Mouse (Mus musculus): ENCODE measurements around the gene Tuba3b. TPM values are rescaled to one million over a fixed set of nuclear protein-coding genes. Genes with fewer than 3 reads are reported as not detected.

Tuba3b gene
- polyA plus RNA-seq, 1 experiment from 2014 or later: not detected

DNA sequence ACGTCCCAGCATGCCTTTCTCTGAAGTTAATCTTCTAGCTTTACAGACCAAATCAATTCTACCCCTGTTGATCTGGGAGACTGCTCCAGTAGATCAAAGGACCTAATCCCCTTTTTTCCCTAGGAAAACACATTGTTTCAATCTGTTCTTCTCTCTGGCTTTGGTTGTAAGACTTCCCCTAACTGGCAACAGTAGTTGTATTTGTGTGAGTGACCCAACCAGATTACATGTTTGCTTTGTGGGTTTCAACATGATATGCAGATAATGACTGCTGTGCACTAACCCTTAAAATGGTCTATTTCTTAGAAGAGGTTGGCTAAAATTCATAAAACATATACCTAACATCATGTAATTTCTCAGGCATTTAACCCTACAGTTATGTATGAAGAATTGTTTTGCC lies 24.0 kb upstream of the Tuba3b start:
- no peak overlapping the region for H3K4me3 ChIP-seq
- H3K27me3 ChIP-seq (ENCODE audit: insufficient read depth, poor library complexity, severe bottlenecking): no peaks in the 10 kb centered on the region
- DNase-seq (ENCODE audit: low spot score): no peak
- H3K36me3 ChIP-seq: no peaks in the 10 kb centered on the region
- no peak overlapping the region for H3K27ac ChIP-seq
- no peaks in the 10 kb centered on the region for H3K9me3 ChIP-seq
- peaks cover 15% of the 10 kb centered on the region for H3K4me1 ChIP-seq (replicated peaks)
- WGBS: 69% methylated on average over 1 of the region's 1 CpGs

GRCm38 (mm10) chr6:145592036-145592435 lies 23.5 kb upstream of the Tuba3b start:
- 83% methylated on average over 6 of the region's 6 CpGs for WGBS
- H3K36me3 ChIP-seq: no peaks in the 10 kb centered on the region
- peak overlapping the region; percentile 67 for H3K27ac ChIP-seq
- no peaks in the 10 kb centered on the region for H3K27me3 ChIP-seq (ENCODE audit: insufficient read depth, poor library complexity, severe bottlenecking)
- H3K4me3 ChIP-seq: no peak overlapping the region
- H3K4me1 ChIP-seq (replicated peaks): peaks cover 15% of the 10 kb centered on the region
- H3K9me3 ChIP-seq: no peaks in the 10 kb centered on the region
- DNase-seq (ENCODE audit: low spot score): no peak

GRCm38 (mm10) chr6:145592531-145592998 lies 23.0 kb upstream of the Tuba3b start:
- Histone ChIP-seq H3K36me3 (no peaks in the 10 kb centered on the region), H3K4me1 (replicated peaks) (peaks cover 15% of the 10 kb centered on the region), H3K27ac (peak overlapping the region; percentile 67), H3K27me3 (ENCODE audit: insufficient read depth, poor library complexity, severe bottlenecking) (no peaks in the 10 kb centered on the region), H3K9me3 (no peaks in the 10 kb centered on the region), H3K4me3 (no peak overlapping the region)
- WGBS: 58% methylated on average over 8 of the region's 8 CpGs
- peak; percentile 20 for DNase-seq (ENCODE audit: low spot score)

- no peaks in the 10 kb centered on the region for H3K36me3 ChIP-seq
- no peaks in the 10 kb centered on the region for H3K27me3 ChIP-seq (ENCODE audit: insufficient read depth, poor library complexity, severe bottlenecking)
- no peaks in the 10 kb centered on the region for H3K9me3 ChIP-seq
- WGBS: 90% methylated on average over 7 of the region's 7 CpGs
- peaks cover 20% of the 10 kb centered on the region for H3K4me1 ChIP-seq (replicated peaks)
- DNase-seq (ENCODE audit: low spot score): no peak
- no peak overlapping the region for H3K4me3 ChIP-seq
- H3K27ac ChIP-seq: no peak overlapping the region
These were observed 21.6 kb upstream of the Tuba3b start for GRCm38 (mm10) chr6:145593991-145594390.

DNA sequence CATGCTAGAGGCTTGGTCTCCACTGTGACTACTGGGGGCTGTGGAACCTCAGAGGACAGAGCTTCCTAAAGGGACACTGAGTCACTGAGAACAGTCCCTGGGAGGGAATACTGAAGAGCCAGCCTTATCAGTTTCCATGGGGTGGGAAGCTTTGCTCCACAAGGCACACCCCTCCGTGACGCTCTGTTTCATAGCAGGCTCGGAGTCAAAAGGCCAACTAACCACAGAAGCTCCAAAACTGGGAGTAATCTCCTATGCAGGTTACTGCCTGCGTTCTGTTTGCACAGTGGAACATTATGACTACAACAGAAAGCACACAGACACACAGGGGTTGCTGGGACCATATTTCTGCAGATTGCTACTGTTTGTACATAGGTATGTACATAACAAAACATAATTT lies 19.7 kb upstream of the Tuba3b start:
- DNase-seq (ENCODE audit: low spot score): no peak
- no peaks in the 10 kb centered on the region for H3K9me3 ChIP-seq
- no peak overlapping the region for H3K4me3 ChIP-seq
- WGBS: 90% methylated on average over 4 of the region's 4 CpGs
- H3K27ac ChIP-seq: no peak overlapping the region
- H3K36me3 ChIP-seq: no peaks in the 10 kb centered on the region
- no peaks in the 10 kb centered on the region for H3K27me3 ChIP-seq (ENCODE audit: insufficient read depth, poor library complexity, severe bottlenecking)
- peaks cover 20% of the 10 kb centered on the region for H3K4me1 ChIP-seq (replicated peaks)

DNA sequence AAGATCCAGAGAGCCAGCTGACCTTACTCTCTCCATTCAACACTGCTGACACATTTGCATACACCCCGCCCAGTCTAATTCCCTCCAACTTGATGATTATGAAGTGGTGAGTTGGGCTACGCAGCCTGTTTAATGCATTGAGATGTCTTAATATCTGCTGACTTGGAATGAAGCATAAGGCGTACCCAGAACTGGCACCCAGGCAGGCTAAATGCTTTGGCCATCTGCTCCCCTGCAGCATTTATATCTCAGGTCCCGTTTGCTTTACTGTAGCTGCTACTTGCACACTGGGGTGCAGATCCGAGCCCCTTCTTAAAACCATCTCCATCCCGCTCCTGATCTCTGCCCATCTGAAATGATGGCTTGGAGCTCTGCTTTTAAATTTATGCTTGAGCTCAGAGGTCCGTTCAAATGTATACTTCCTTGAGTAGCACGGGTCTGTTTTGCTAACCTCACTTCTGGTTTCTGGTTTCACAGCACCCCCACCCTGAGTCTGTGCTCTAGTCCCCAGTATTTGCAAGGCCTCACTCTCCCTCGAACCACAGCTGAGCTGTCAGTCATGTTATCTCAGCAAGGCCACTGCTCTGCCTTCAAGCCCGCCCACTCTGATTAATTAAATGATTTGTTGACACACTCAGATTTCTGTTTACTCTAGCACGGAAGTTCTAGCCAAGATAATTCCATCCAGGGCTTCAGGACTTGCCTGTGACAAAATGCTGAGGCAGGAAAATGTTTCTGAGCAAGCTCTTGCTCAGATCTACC lies 16.6 kb upstream of the Tuba3b start:
- Histone ChIP-seq H3K4me3 (no peak overlapping the region), H3K4me1 (replicated peaks) (peaks cover 22% of the 10 kb centered on the region), H3K9me3 (no peaks in the 10 kb centered on the region), H3K27me3 (ENCODE audit: insufficient read depth, poor library complexity, severe bottlenecking) (no peaks in the 10 kb centered on the region), H3K36me3 (no peaks in the 10 kb centered on the region), H3K27ac (no peak overlapping the region)
- whole genome bisulfite sequencing: 67% methylated on average over 11 of the region's 11 CpGs
- no peak for DNase-seq (ENCODE audit: low spot score)

GRCm38 (mm10) chr6:145604126-145604525 lies 11.4 kb upstream of the Tuba3b start:
- Histone ChIP-seq H3K9me3 (no peaks in the 10 kb centered on the region), H3K4me1 (replicated peaks) (peaks cover 20% of the 10 kb centered on the region), H3K27me3 (ENCODE audit: insufficient read depth, poor library complexity, severe bottlenecking) (no peaks in the 10 kb centered on the region), H3K36me3 (no peaks in the 10 kb centered on the region), H3K4me3 (no peak overlapping the region), H3K27ac (peak overlapping the region; percentile 18; the same call in 1 of the 2 replicates)
- WGBS: 49% methylated on average over 2 of the region's 2 CpGs
- DNase-seq (ENCODE audit: low spot score): no peak

- Histone ChIP-seq H3K9me3 (no peaks in the 10 kb centered on the region), H3K4me3 (no peak overlapping the region), H3K27me3 (ENCODE audit: insufficient read depth, poor library complexity, severe bottlenecking) (no peaks in the 10 kb centered on the region), H3K27ac (no peak overlapping the region), H3K36me3 (no peaks in the 10 kb centered on the region), H3K4me1 (replicated peaks) (peaks cover 19% of the 10 kb centered on the region)
- no peak for DNase-seq (ENCODE audit: low spot score)
- 81% methylated on average over 4 of the region's 4 CpGs for WGBS
These were observed 10.9 kb upstream of the Tuba3b start for GRCm38 (mm10) chr6:145604648-145605047.

- no peaks in the 10 kb centered on the region for H3K27me3 ChIP-seq (ENCODE audit: insufficient read depth, poor library complexity, severe bottlenecking)
- no peak overlapping the region for H3K27ac ChIP-seq
- H3K9me3 ChIP-seq: no peaks in the 10 kb centered on the region
- H3K4me1 ChIP-seq (replicated peaks): peaks cover 19% of the 10 kb centered on the region
- no peak for DNase-seq (ENCODE audit: low spot score)
- WGBS: 62% methylated on average over 3 of the region's 3 CpGs
- H3K36me3 ChIP-seq: no peaks in the 10 kb centered on the region
- no peak overlapping the region for H3K4me3 ChIP-seq
These were observed 10.4 kb upstream of the Tuba3b start for GRCm38 (mm10) chr6:145605203-145605602.

DNA sequence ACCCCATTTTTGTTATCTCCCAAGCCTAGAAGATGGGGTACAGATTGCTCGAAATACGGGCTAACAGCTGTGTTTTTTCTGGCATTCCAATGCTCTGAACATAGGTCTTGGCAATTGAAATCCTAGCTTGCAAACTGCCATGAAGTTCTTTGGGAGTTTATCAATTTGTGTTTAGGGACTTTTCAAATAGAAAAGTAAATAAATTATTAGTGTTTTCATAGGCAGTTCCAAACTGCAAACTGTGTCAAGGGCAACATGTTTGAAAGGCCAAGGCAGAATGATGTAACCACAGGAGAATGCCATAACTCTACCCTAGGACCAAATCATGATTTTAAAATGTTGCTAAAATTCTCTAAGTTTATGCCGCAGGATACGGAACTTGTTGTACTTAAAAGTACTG lies 7.8 kb upstream of the Tuba3b start:
- WGBS: 91% methylated on average over 4 of the region's 4 CpGs
- DNase-seq (ENCODE audit: low spot score): no peak
- Histone ChIP-seq H3K9me3 (no peaks in the 10 kb centered on the region), H3K27me3 (ENCODE audit: insufficient read depth, poor library complexity, severe bottlenecking) (no peaks in the 10 kb centered on the region), H3K4me1 (replicated peaks) (peaks cover 6% of the 10 kb centered on the region), H3K36me3 (no peaks in the 10 kb centered on the region), H3K27ac (no peak overlapping the region), H3K4me3 (no peak overlapping the region)

DNA sequence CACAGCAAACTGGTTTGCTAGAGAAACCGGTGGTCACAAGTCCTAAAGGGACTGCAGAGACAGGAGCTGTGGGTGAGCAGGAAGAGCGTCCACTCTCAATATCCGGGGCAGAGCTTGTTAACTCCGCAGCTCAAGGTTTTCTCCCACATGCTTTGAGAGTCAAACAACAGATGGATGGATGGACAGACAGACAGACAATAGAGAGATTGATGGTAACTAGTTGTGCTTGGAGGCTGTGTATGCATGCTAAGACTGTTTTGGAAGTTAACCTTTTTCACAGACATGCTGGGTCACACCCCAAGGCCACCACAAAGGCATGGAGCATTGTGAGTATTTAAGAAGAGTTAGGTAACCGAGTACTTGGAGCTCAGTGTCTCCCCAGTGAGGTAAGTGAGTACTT lies 6.9 kb upstream of the Tuba3b start:
- Histone ChIP-seq H3K36me3 (no peaks in the 10 kb centered on the region), H3K4me1 (replicated peaks) (peaks cover 9% of the 10 kb centered on the region), H3K9me3 (no peaks in the 10 kb centered on the region), H3K27me3 (ENCODE audit: insufficient read depth, poor library complexity, severe bottlenecking) (no peaks in the 10 kb centered on the region), H3K4me3 (no peak overlapping the region), H3K27ac (no peak overlapping the region)
- no peak for DNase-seq (ENCODE audit: low spot score)
- 85% methylated on average over 5 of the region's 5 CpGs for WGBS

GRCm38 (mm10) chr6:145610901-145611300 lies 4.7 kb upstream of the Tuba3b start:
- H3K27ac ChIP-seq: no peak overlapping the region
- no peaks in the 10 kb centered on the region for H3K9me3 ChIP-seq
- H3K4me1 ChIP-seq (replicated peaks): 0 out of 2 replicates have a peak, but pooled peaks cover 3% of the 10 kb centered on the region
- no peak overlapping the region for H3K4me3 ChIP-seq
- H3K36me3 ChIP-seq: no peaks in the 10 kb centered on the region
- no peak for DNase-seq (ENCODE audit: low spot score)
- no peaks in the 10 kb centered on the region for H3K27me3 ChIP-seq (ENCODE audit: insufficient read depth, poor library complexity, severe bottlenecking)
- WGBS: 87% methylated on average over 5 of the region's 5 CpGs

- no peak overlapping the region for H3K4me3 ChIP-seq
- 86% methylated on average over 3 of the region's 3 CpGs for WGBS
These were observed 2.9 kb upstream of the Tuba3b start for GRCm38 (mm10) chr6:145612611-145613010.

More at GRCm38 (mm10) chr6:145612611-145613010, 2.9 kb upstream of the Tuba3b start:
- no peaks in the 10 kb centered on the region for H3K9me3 ChIP-seq
- no peaks in the 10 kb centered on the region for H3K36me3 ChIP-seq
- H3K27ac ChIP-seq: no peak overlapping the region
- H3K4me1 ChIP-seq (replicated peaks): 0 out of 2 replicates have a peak, but pooled peaks cover 3% of the 10 kb centered on the region
- DNase-seq (ENCODE audit: low spot score): no peak
- no peaks in the 10 kb centered on the region for H3K27me3 ChIP-seq (ENCODE audit: insufficient read depth, poor library complexity, severe bottlenecking)

All from hindbrain, embryonic 10.5 days (tissue).